Mouse (Mus musculus) gastrocnemius, adult 8-10 months (tissue): ENCODE data around the gene Zfp992. TPM values are rescaled to one million over a fixed set of nuclear protein-coding genes. Genes with fewer than 3 reads are reported as not detected.
"Not testable (repeated sequence)": the region's sequence is repeated elsewhere in the genome, so short reads cannot be mapped to it uniquely, and the experiment has no call there.

Experiments used
- DNase-seq, 2 experiments: peaks; one replicate each; pipeline ENCODE4 v3.0.0; 2022; ENCODE audit warnings: low spot score in 2 of 2
- total RNA-seq, 4 experiments: library from RNA; stranded (reverse); gene quantifications; 2 replicates each; pipeline ENCODE4 v1.2.4; 2022

Zfp992 gene
- total RNA-seq, 4 experiments from 2014 or later = 0.60 to 0.76 (median 0.71) TPM

- not testable (repeated sequence) for DNase-seq
Observed at GRCm38 (mm10) chr4:146517150-146517549, 68.3 kb downstream of the Zfp992 start.

Other genes starting within 250 kb of the Zfp992 start
- under 1 TPM in 2 of 4 experiments, not detected in 2; 0.07 to 0.12 TPM for gene Zfp981, start 53.0 kb downstream of the Zfp992 start, total RNA-seq
- gene Zfp993, start 161.9 kb downstream of the Zfp992 start, total RNA-seq = 1 to 10 TPM in 3 of 4 experiments, under 1 TPM in 1; 0.70 to 4.0 (median 3.0) TPM